Mouse (Mus musculus): Measurements from ENCODE around the gene Fbln2.

Fbln2 gene

GRCm38 (mm10) chr6:91278302-91278701 is 66.0 kb downstream of the Fbln2 start:
- no peak for DNase-seq (ENCODE audit: low read depth, low spot score)

- no peak for DNase-seq (ENCODE audit: low read depth, low spot score)
Measured at GRCm38 (mm10) chr6:91279477-91279876, 67.2 kb downstream of the Fbln2 start.

GRCm38 (mm10) chr6:91281206-91281605 is 69.0 kb downstream of the Fbln2 start:
- peak; percentile 94 for DNase-seq (ENCODE audit: low read depth, low spot score)

GRCm38 (mm10) chr6:91281747-91282146 is 69.5 kb downstream of the Fbln2 start:
- DNase-seq (ENCODE audit: low read depth, low spot score): no peak

GRCm38 (mm10) chr6:91283031-91283430 is 70.8 kb downstream of the Fbln2 start:
- no peak for DNase-seq (ENCODE audit: low read depth, low spot score)

GRCm38 (mm10) chr6:91284521-91285449 is 72.5 kb downstream of the Fbln2 start:
- DNase-seq (ENCODE audit: low read depth, low spot score): no peak

- peak; percentile 53 for DNase-seq (ENCODE audit: low read depth, low spot score)
Measured at GRCm38 (mm10) chr6:91285450-91285790, 73.2 kb downstream of the Fbln2 start.

- no peak for DNase-seq (ENCODE audit: low read depth, low spot score)
Measured at GRCm38 (mm10) chr6:91285814-91286545, 73.7 kb downstream of the Fbln2 start.

GRCm38 (mm10) chr6:91286624-91287023 is 74.4 kb downstream of the Fbln2 start:
- DNase-seq (ENCODE audit: low read depth, low spot score): peak; percentile 92

- no peak for DNase-seq (ENCODE audit: low read depth, low spot score)
Measured at GRCm38 (mm10) chr6:91287148-91287547, 74.9 kb downstream of the Fbln2 start.

- no peak for DNase-seq (ENCODE audit: low read depth, low spot score)
Measured at GRCm38 (mm10) chr6:91287636-91288035, 75.4 kb downstream of the Fbln2 start.

- DNase-seq (ENCODE audit: low read depth, low spot score): no peak
Measured at GRCm38 (mm10) chr6:91288251-91288785, 76.1 kb downstream of the Fbln2 start.

- DNase-seq (ENCODE audit: low read depth, low spot score): no peak
Measured at GRCm38 (mm10) chr6:91288961-91289360, 76.7 kb downstream of the Fbln2 start.

GRCm38 (mm10) chr6:91290937-91291336 is 78.7 kb downstream of the Fbln2 start:
- DNase-seq (ENCODE audit: low read depth, low spot score): no peak

- no peak for DNase-seq (ENCODE audit: low read depth, low spot score)
Measured at GRCm38 (mm10) chr6:91295431-91295830, 83.2 kb downstream of the Fbln2 start.

- DNase-seq (ENCODE audit: low read depth, low spot score): no peak
Measured at GRCm38 (mm10) chr6:91298828-91299227, 86.6 kb downstream of the Fbln2 start.

- DNase-seq (ENCODE audit: low read depth, low spot score): no peak
Measured at GRCm38 (mm10) chr6:91300079-91300478, 87.8 kb downstream of the Fbln2 start.

GRCm38 (mm10) chr6:91301839-91302238 is 89.6 kb downstream of the Fbln2 start:
- no peak for DNase-seq (ENCODE audit: low read depth, low spot score)

GRCm38 (mm10) chr6:91302337-91302736 is 90.1 kb downstream of the Fbln2 start:
- no peak for DNase-seq (ENCODE audit: low read depth, low spot score)

GRCm38 (mm10) chr6:91304172-91304571 is 91.9 kb downstream of the Fbln2 start:
- no peak for DNase-seq (ENCODE audit: low read depth, low spot score)

GRCm38 (mm10) chr6:91307972-91308371 is 95.7 kb downstream of the Fbln2 start:
- DNase-seq (ENCODE audit: low read depth, low spot score): peak; percentile 26

GRCm38 (mm10) chr6:91311204-91311603 is 98.9 kb downstream of the Fbln2 start:
- no peak for DNase-seq (ENCODE audit: low read depth, low spot score)
